Mouse (Mus musculus) urinary bladder, postnatal 14 days (tissue): ENCODE results near the gene Lat.
"Not testable (repeated sequence)": the region's sequence is repeated elsewhere in the genome, so short reads cannot be mapped to it uniquely, and the experiment has no call there.

Experiments
- DNase-seq: peaks from one replicate; pipeline ENCODE4 v3.0.0; 2021; ENCODE audit warnings: low spot score

Gene Lat

DNA sequence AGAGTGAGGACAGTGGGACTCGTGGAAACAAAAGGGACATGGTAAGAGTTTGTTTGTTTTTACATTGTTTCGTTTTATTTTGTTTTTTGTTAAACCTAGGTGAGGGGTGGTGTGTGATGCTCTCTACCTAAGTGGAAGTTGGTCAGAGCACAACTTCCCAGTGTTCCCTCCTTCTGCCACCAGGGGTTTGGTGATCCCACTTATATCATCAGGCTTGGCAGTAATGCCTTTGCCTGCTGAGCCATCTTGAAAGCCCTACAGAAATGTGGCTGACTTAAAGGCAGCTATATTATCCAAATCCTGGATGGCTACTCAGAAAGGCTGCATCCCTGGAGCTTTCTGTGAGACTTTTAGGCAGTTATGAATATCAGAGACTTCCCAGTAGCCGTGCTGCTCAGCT lies 36.7 kb downstream of the Lat start:
- no peak for DNase-seq

DNA sequence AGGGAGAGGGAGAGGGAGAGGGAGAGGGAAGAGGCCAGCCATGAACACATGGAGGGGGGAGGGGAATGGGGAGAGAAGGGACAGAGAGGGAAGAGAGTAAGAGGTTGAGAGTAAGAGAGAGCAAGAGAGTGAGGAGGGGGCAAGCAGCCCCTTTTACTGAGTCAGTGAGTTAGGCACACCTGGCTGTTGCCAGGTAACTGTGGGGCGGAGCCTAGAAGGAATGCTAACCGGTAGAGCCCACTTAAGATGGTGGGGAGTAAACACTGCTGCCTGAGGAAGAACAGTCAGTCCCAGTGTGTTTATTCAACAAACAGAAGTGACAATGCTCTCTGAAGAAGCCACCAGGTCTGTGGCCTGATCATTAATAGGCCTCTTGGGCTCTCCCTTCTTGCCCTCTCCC lies 38.7 kb downstream of the Lat start:
- DNase-seq: no peak

DNA sequence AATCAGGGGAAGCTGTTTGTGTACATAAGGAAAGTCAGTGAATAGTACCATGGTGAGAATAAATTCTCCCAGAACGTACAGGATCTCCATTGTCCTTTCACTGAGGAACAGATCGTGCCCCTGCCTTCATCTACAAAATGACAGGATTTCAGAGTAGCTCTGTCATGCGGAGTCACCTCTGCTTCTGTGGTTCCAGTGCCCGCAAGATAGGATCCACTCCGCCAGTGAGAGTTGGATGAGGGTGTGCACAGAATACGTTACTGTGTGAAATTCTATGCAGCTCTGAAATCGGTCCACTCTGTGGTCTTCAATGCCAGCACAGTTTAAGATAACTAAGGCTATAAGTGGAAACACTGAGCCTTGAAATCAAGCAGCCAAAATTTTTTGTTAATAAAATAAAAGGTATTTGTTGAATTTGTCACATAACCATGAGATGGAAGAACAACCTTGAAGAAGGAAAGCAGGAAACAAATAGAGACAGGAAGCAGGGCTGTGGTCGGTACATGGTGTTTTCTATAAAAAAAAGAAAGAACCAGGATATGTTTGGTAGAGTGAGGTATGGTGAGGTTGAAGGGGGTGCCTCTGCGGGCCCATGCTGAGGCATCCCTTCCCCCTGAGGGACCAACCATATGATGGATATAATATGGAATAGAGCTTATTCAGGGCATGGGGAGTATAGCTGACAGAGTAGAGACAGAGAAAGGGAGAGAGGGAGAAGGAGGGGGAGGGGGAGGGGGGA lies 39.3 kb downstream of the Lat start:
- DNase-seq: no peak

DNA sequence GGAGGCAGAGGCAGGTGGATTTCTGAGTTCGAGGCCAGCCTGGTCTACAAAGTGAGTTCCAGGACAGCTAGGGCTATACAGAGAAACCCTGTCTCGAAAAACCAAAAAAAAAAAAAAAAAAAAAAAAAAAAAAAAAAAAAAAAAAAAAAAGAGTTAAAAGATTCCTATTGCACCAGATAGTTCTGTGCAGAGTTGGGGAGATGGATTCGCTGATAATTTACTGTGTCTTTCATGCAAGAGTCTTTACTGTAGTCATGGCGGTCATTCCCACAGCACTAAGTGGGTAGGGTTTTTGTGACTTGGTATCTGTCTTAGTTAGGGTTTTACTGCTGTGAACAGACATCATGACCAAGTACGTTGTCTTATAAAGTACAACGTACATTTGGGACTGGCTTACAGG lies 40.5 kb downstream of the Lat start:
- DNase-seq: not testable (repeated sequence)

DNA sequence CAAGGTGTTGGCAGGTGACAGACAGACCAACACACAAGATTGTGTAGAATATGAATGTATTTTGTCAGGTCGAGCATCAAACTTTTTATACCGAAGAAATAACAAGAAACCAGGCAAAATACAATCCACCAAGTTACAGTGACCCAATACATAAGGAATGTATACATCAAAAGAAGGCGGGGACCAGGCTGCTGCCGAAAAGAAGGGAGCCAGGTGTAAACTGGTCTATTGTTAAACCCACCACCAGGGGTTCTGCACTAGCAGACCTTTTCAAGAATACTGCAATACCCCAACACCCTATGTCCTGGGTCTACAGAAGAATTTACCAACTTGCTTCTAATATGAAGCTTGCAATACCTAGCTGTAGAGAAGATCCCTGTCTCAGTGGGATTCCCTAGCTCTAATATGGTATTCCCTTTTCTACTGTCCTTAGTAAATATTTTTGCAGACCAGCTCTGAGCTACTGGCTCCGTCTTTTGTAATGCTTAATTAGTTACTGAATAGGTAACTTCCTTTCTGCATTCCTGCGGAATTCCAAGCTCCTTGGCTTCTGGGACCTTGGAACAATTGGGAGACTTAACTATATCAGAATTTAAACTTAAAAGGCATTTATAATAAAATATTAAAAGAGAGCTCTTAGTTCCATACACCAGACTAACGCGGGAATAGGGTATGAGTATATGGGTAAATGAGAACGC lies 43.6 kb downstream of the Lat start:
- not testable (repeated sequence) for DNase-seq

DNA sequence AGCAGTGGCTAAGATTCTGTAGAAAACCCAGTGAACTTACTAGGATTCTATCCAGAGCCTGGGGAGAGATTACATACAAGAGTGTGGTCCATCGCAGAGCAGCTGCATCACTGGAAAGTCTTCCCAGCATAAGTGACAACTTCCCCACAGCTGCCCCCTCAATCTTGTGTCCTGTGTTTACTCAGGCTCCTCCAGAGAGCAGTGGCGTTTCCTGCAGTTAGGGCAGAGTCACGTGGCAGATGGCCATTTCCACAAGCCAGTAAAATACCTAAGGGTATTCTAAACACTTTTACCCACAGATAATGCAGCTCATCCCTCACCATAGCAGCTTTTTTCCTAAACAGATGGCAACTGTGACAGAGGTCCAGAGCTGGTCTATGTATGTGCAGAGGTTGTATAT lies 44.6 kb downstream of the Lat start:
- DNase-seq: no peak

DNA sequence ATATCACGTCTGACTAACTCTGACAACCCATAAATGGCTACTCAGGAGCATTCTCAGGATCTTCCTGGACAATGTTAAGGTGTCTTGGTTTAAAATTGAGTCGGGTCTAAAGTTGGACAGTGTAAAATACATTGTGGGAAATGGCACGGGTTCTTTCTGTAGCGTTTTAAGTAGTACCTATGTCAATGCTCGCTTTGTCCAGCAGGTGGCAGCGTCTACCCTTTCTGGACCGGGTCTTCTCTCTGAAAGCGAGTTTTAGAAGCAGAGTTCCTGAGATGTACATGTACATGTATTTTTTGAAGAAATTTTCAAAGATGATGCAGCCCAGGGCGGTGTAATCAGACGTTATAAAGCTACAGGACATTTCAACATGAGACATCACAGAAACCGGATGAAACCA lies 45.6 kb downstream of the Lat start:
- DNase-seq: peak; percentile 81

DNA sequence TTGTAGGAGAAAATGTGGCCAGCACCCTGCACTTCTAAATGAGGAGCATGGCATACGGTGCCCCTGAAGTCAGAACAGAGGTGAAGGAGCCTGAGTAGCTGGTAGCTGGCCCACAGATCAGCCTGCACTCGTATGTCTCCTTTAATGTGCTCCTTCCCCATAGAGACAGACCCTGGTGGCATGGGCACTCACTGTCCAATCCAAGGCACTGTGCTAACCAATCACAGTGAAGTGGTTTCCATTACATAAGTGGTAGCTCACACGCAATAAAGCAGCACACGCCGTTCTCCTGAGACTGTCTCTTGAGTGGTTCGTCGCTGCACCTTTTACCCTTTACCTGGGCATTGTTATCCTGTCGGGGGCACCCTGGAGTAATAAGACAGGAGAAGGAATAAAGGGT lies 55.1 kb downstream of the Lat start:
- DNase-seq: no peak
